Mouse (Mus musculus) cerebellum, adult 2 months (tissue): ENCODE data around the gene Ccin. TPM values are rescaled to one million over a fixed set of nuclear protein-coding genes. Genes with fewer than 3 reads are reported as not detected.

Experiments used
- DNase-seq, 2 experiments: peaks; one replicate each; pipeline ENCODE4 v3.0.0; 2021
- H3K27ac ChIP-seq: fragments of 200-500 bp; 2 replicates; pipeline ENCODE4 v1.5.1; 2012; ENCODE audit warnings: low read length, control low read depth, inconsistent platforms; ENCODE audit not compliant: insufficient read depth
- H3K27me3 ChIP-seq: fragments of 200-500 bp; 2 replicates; pipeline ENCODE4 v1.6.1; 2012; ENCODE audit warnings: inconsistent platforms, mild to moderate bottlenecking, low read length, moderate library complexity; ENCODE audit not compliant: control insufficient read depth, insufficient read depth
- H3K4me1 ChIP-seq: fragments of 200-500 bp; 2 replicates; pipeline ENCODE4 v1.6.1; 2011; ENCODE audit warnings: low read length; ENCODE audit not compliant: control insufficient read depth, insufficient read depth
- H3K4me3 ChIP-seq: fragments of 200-500 bp; replicated peaks from 2 replicates; pipeline ENCODE3; 2011; ENCODE audit warnings: mild to moderate bottlenecking, low read depth, low read length, control low read depth; ENCODE audit not compliant: insufficient read depth
- CTCF ChIP-seq: fragments of 200-500 bp; IDR thresholded peaks from 2 replicates; pipeline ENCODE4 v1.5.1; 2011; ENCODE audit warnings: low read depth, mild to moderate bottlenecking, control low read depth, low read length, moderate library complexity, borderline replicate concordance; ENCODE audit not compliant: insufficient read depth
- POLR2A ChIP-seq: fragments of 200-500 bp; IDR thresholded peaks from 2 replicates; pipeline ENCODE4 v1.6.1; 2011; ENCODE audit warnings: low read length, control low read depth, borderline replicate concordance; ENCODE audit not compliant: insufficient read depth
- WGBS: fragments of 180-500 bp; shearing (Covaris S2); methylation state at CpG from one replicate; pipeline ENCODE4 v1.1.7; 2018; 5-methylcytosine and 5-hydroxymethylcytosine counted together
- polyA plus RNA-seq: library from polyadenylated mRNA; depleted of rRNA; stranded (reverse); fragments of >200 nt; gene quantifications from 2 replicates; pipeline ENCODE4 v1.2.3, GENCODE M21; 2012

Ccin gene
- polyA plus RNA-seq, 1 experiment: not detected

- 87% methylated on average over 19 of the region's 19 CpGs for WGBS
- DNase-seq: no peak
Measured at GRCm38 (mm10) chr4:43984326-43984725, 1.0 kb downstream of the Ccin start.

GRCm38 (mm10) chr4:43988976-43989375, 5.7 kb downstream of the Ccin start:
- DNase-seq: no peak
- Histone ChIP-seq H3K4me1 (no peaks in the 10 kb centered on the region), H3K27me3 (no peaks in the 10 kb centered on the region), H3K4me3 (no peak overlapping the region), H3K27ac (no peak overlapping the region)
- TF ChIP-seq CTCF (no peak), POLR2A (no peak)
- WGBS: 92% methylated on average over 3 of the region's 3 CpGs

More at GRCm38 (mm10) chr4:43984326-43984725, 1.0 kb downstream of the Ccin start:
- no peaks in the 10 kb centered on the region for H3K4me1 ChIP-seq
- H3K27me3 ChIP-seq: no peaks in the 10 kb centered on the region
- no peak overlapping the region for H3K4me3 ChIP-seq
- H3K27ac ChIP-seq: no peak overlapping the region
- TF ChIP-seq POLR2A (no peak), CTCF (no peak)

- no peak overlapping the region for H3K27ac ChIP-seq
- 93% methylated on average over 11 of the region's 11 CpGs for WGBS
- no peaks in the 10 kb centered on the region for H3K4me1 ChIP-seq
- no peak overlapping the region for H3K4me3 ChIP-seq
- no peak for TF ChIP-seq POLR2A
- no peak for TF ChIP-seq CTCF
- H3K27me3 ChIP-seq: no peaks in the 10 kb centered on the region
- no peak for DNase-seq
Measured at GRCm38 (mm10) chr4:43993072-43993471, 9.8 kb downstream of the Ccin start.

DNA sequence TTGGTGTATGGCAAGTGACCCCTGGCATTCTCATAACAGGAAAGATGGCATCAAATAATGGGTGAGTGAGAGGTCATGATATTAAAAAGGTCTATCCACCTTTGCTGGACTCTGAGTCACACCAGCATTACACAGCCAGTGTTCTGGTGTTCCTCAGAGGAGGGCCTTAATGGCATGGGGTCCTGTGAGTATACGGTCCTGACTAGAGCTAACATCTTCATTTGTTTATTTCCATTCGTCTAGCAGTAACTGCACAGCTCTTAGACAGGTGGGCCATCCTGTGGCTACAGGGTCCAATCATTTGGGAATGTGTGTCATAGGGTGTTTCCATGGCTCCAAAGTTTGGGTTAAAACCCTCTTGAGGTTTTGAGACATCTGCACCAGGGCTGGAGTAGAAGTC, 11.1 kb downstream of the Ccin start:
- no peak for DNase-seq
- Histone ChIP-seq H3K27me3 (no peaks in the 10 kb centered on the region), H3K27ac (no peak overlapping the region), H3K4me1 (no peaks in the 10 kb centered on the region), H3K4me3 (no peak overlapping the region)
- WGBS: 73% methylated on average over 2 of the region's 2 CpGs
- TF ChIP-seq POLR2A (no peak), CTCF (no peak)

- Histone ChIP-seq H3K27me3 (no peaks in the 10 kb centered on the region), H3K27ac (no peak overlapping the region), H3K4me1 (no peaks in the 10 kb centered on the region), H3K4me3 (no peak overlapping the region)
- TF ChIP-seq CTCF (no peak), POLR2A (no peak)
- no peak for DNase-seq
- 83% methylated on average over 6 of the region's 6 CpGs for WGBS
Measured at GRCm38 (mm10) chr4:44003622-44004021, 20.3 kb downstream of the Ccin start.

- no peaks in the 10 kb centered on the region for H3K4me1 ChIP-seq
- no peak for TF ChIP-seq CTCF
- no peak for TF ChIP-seq POLR2A
- no peak within 1 kb of the TSS for H3K4me3 ChIP-seq
- no peak within 1 kb of the TSS for H3K27ac ChIP-seq
- DNase-seq: no peak
- 92% methylated on average over 5 of the region's 5 CpGs for WGBS
- no peaks in the 10 kb centered on the region for H3K27me3 ChIP-seq
Measured at GRCm38 (mm10) chr4:44004126-44004525, 20.8 kb downstream of the Ccin start, which contains the start of gene Clta. Clta (plus strand) TSS chr4:44004452.

DNA sequence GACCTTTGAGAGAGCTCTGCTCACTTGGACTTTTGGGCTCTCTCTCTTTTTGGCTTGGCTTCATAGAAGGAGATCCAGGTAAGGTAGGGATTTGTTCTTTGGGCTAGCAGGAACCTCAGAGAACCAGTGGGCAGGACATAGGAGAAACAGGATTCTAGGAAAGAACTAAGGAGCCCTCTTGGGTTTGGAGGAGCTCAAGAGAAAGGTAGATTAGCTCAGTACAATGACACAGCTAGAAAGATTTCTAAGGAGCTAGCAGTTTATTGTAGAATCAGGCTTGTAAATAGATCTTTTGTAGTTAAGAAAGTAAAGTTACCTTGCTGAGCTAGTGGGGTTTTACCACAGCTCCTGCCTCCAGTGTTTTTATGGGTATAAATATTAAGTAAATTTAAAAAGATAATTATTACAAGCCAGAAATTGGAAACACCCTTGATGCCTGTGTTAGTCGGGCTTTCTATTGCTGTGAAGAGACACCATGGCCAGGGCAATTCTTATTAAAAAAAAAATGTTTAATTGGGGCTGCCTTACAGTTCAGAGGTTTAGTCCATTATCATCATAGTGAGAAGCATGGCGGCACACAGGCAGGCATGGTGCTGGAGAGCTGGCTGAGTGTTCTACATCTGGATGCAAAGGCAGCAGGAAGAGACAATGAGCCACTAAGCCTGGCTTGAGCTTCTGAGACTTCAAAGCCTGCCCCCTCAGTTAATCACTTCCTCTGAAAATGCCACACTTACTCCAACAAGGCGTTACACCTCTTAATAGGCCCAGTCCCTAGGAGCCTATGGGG, 21.5 kb downstream of the Ccin start:
- WGBS: 74% methylated on average over 3 of the region's 3 CpGs
- Histone ChIP-seq H3K27ac (no peak overlapping the region), H3K4me1 (no peaks in the 10 kb centered on the region), H3K4me3 (no peak overlapping the region), H3K27me3 (no peaks in the 10 kb centered on the region)
- DNase-seq: no peak
- TF ChIP-seq CTCF (no peak), POLR2A (no peak)

GRCm38 (mm10) chr4:44010176-44010575, 26.9 kb downstream of the Ccin start:
- WGBS: 95% methylated on average over 1 of the region's 1 CpGs

More at GRCm38 (mm10) chr4:44010176-44010575, 26.9 kb downstream of the Ccin start:
- no peak overlapping the region for H3K27ac ChIP-seq
- peaks cover 3% of the 10 kb centered on the region; the same call in 1 of the 2 replicates for H3K4me1 ChIP-seq
- TF ChIP-seq CTCF (no peak), POLR2A (no peak)
- no peak overlapping the region for H3K4me3 ChIP-seq
- DNase-seq: no peak
- no peaks in the 10 kb centered on the region for H3K27me3 ChIP-seq
